Mouse (Mus musculus) T-helper 2 cell (primary cell): ENCODE measurements around the gene Fam71e2.

ENCODE experiments used
- in situ Hi-C: fragments of 300-600 bp; cut with MboI, MseI; formaldehyde crosslinking; loops from one replicate; pipeline ENCODE4 v1.15.1; 2025; ENCODE audit warnings: high pct_unique_total_duplicates

Gene Fam71e2

GRCm38 (mm10) chr7:4779921-4780320, 8.8 kb upstream of the Fam71e2 start:
- in situ Hi-C loops: no loop called here

GRCm38 (mm10) chr7:4777851-4778637, 6.9 kb upstream of the Fam71e2 start:
- in situ Hi-C loops: no loop called here

- in situ Hi-C loops: no loop called here
These were observed 6.0 kb upstream of the Fam71e2 start for GRCm38 (mm10) chr7:4776861-4777830.

- in situ Hi-C loops: no loop called here
These were observed 5.0 kb upstream of the Fam71e2 start for GRCm38 (mm10) chr7:4776131-4776530.

GRCm38 (mm10) chr7:4764946-4765710, 6.0 kb downstream of the Fam71e2 start:
- in situ Hi-C loops: no loop called here

- in situ Hi-C loops: no loop called here
These were observed 11.4 kb downstream of the Fam71e2 start for GRCm38 (mm10) chr7:4759670-4760069.

GRCm38 (mm10) chr7:4752821-4753570, 18.1 kb downstream of the Fam71e2 start, which contains the start of gene Cox6b2:
Gene Cox6b2 (minus strand): TSS chr7:4753094.
- in situ Hi-C loops: loop anchor here (5.0 kb wide), 1 partner anchor 34 kb away; the partner anchor contains the start of gene Tmem238

- in situ Hi-C loops: loop anchor here (5.0 kb wide), 1 partner anchor 35 kb away; the partner anchor contains the start of gene Tmem238
These were observed 18.9 kb downstream of the Fam71e2 start for GRCm38 (mm10) chr7:4751971-4752820.

GRCm38 (mm10) chr7:4749169-4749568, 21.9 kb downstream of the Fam71e2 start:
- in situ Hi-C loops: no loop called here

- in situ Hi-C loops: no loop called here
These were observed 22.8 kb downstream of the Fam71e2 start for GRCm38 (mm10) chr7:4748321-4748720.

- in situ Hi-C loops: no loop called here
These were observed 23.8 kb downstream of the Fam71e2 start for GRCm38 (mm10) chr7:4747156-4747899.

- in situ Hi-C loops: no loop called here
These were observed 24.6 kb downstream of the Fam71e2 start for GRCm38 (mm10) chr7:4746326-4746980.

GRCm38 (mm10) chr7:4744886-4745285, 26.2 kb downstream of the Fam71e2 start:
- in situ Hi-C loops: no loop called here

GRCm38 (mm10) chr7:4743354-4743753, 27.7 kb downstream of the Fam71e2 start:
- in situ Hi-C loops: no loop called here

- in situ Hi-C loops: no loop called here
These were observed 28.7 kb downstream of the Fam71e2 start for GRCm38 (mm10) chr7:4742482-4742819.

GRCm38 (mm10) chr7:4741672-4742481, 29.2 kb downstream of the Fam71e2 start:
- in situ Hi-C loops: no loop called here

GRCm38 (mm10) chr7:4741151-4741550, 30.0 kb downstream of the Fam71e2 start:
- in situ Hi-C loops: no loop called here

- in situ Hi-C loops: no loop called here
These were observed 30.8 kb downstream of the Fam71e2 start for GRCm38 (mm10) chr7:4740309-4740727.
